Mouse (Mus musculus): ENCODE measurements around the gene Kctd7. TPM values are rescaled to one million over a fixed set of nuclear protein-coding genes. Genes with fewer than 3 reads are reported as not detected.

Kctd7 gene
- polyA plus RNA-seq (2015; fragmentation: Nextera tagmentation; extraction: Ambion mirVana): 3.4 and 4.0 TPM in 2 replicates

DNA sequence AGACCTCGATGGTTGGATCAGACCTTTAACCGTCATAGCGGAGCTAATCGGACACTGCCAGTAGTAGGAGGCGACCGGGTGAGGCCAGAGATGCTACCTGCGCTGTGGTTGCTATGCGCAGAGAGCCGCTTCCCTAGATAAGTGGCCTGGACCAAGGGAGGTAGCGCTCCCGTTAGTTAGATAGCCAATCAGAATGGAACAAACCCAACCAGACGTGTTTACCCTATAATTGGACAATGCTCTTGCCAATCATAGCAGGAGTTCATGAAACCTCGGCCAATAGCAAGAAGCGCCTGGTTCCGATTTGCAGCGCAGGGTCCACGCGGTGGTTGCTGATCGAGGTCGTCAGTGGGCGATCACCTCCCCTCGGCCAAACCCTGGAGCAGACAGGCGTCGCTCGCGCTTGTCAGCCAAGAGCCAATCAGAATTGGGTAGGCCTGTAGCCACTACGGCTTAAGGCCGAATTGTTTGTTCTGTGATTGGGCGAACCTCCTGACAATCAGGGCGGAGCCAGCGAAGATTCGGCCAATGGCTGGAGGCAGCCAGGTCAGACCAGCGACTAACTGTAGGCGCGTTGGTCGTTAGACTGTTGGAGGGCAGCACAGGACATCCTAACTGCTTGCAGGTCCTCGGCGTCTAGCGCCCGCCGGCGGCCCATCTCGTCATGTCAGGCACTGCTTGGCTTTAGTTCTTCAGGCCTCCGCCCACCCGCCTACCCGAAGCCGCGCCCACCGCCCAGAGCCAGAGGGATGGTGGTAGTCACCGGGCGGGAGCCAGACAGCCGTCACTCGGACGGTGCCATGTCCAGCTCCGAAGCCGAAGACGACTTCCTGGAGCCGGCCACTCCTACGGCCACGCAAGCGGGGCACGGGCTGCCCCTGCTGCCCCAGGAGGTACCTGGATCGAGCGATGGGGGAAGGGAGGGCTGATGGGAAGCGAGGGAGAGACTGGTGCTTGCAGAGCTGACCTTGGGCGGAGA, at the start of gene Kctd7:
Gene Kctd7, plus strand, starts transcription at position 528 of the 979 bp plus-strand sequence.

GRCm38 (mm10) chr5:130171423-130171954, 26.8 kb downstream of the Kctd7 start, which contains the start of gene Rabgef1:
Gene Rabgef1 (plus strand): TSS chr5:130171798.

Other genes with a start within 250 kb of the Kctd7 start
- gene Zbed5, start 249.1 kb upstream of the Kctd7 start, polyA plus RNA-seq (2015; fragmentation: Nextera tagmentation; extraction: Ambion mirVana): 1.5 and 1.8 TPM in 2 replicates
- 26.0 and 30.5 TPM in 2 replicates for gene Phkg1, start 246.3 kb upstream of the Kctd7 start, polyA plus RNA-seq (2015; fragmentation: Nextera tagmentation; extraction: Ambion mirVana)
- gene Nupr1l, start 236.3 kb upstream of the Kctd7 start, polyA plus RNA-seq (2015; fragmentation: Nextera tagmentation; extraction: Ambion mirVana): 1.9 and 2.0 TPM in 2 replicates
- gene Vkorc1l1, start 202.9 kb upstream of the Kctd7 start, polyA plus RNA-seq (2015; fragmentation: Nextera tagmentation; extraction: Ambion mirVana): 13.4 and 19.1 TPM in 2 replicates
- 26.2 and 32.8 TPM in 2 replicates for gene Gusb, start 141.8 kb upstream of the Kctd7 start, polyA plus RNA-seq (2015; fragmentation: Nextera tagmentation; extraction: Ambion mirVana)
- 17.4 and 21.2 TPM in 2 replicates for gene Asl, start 115.6 kb upstream of the Kctd7 start, polyA plus RNA-seq (2015; fragmentation: Nextera tagmentation; extraction: Ambion mirVana)
- 15.9 and 19.2 TPM in 2 replicates for gene Crcp, start 115.6 kb upstream of the Kctd7 start, polyA plus RNA-seq (2015; fragmentation: Nextera tagmentation; extraction: Ambion mirVana)
- gene Tpst1, start 71.5 kb upstream of the Kctd7 start, polyA plus RNA-seq (2015; fragmentation: Nextera tagmentation; extraction: Ambion mirVana): 51.3 and 59.1 TPM in 2 replicates
- gene Rabgef1, start 26.9 kb downstream of the Kctd7 start, polyA plus RNA-seq (2015; fragmentation: Nextera tagmentation; extraction: Ambion mirVana): 27.0 and 30.5 TPM in 2 replicates
- 23.5 and 28.9 TPM in 2 replicates for gene Tmem248, start 72.2 kb downstream of the Kctd7 start, polyA plus RNA-seq (2015; fragmentation: Nextera tagmentation; extraction: Ambion mirVana)
- 44.0 and 50.8 TPM in 2 replicates for gene Sbds, start 110.7 kb downstream of the Kctd7 start, polyA plus RNA-seq (2015; fragmentation: Nextera tagmentation; extraction: Ambion mirVana)
- gene Tyw1, start 110.8 kb downstream of the Kctd7 start, polyA plus RNA-seq (2015; fragmentation: Nextera tagmentation; extraction: Ambion mirVana): 11.2 and 11.5 TPM in 2 replicates
- gene Caln1, start 224.6 kb downstream of the Kctd7 start, polyA plus RNA-seq (2015; fragmentation: Nextera tagmentation; extraction: Ambion mirVana): 0.12 TPM in 1 of 2 replicates, not detected in the other
- not detected in 2 replicates for gene A330070K13Rik, start 239.8 kb downstream of the Kctd7 start, polyA plus RNA-seq (2015; fragmentation: Nextera tagmentation; extraction: Ambion mirVana)

Measured in skeletal muscle tissue, postnatal 0 days (tissue).